Mouse (Mus musculus): ENCODE measurements around the gene Colgalt1. TPM values are rescaled to one million over a fixed set of nuclear protein-coding genes. Genes with fewer than 3 reads are reported as not detected.

Gene Colgalt1
- total RNA-seq, 2 experiments from 2014 or later = 33.0 to 35.6 TPM

GRCm38 (mm10) chr8:71660325-71661120 is 49.7 kb downstream of the Colgalt1 start:
- intact Hi-C loops (cut with DNase I) = loop anchor here (2.0 to 5.0 kb wide), 3 partner anchors 64 to 218 kb away; partner anchors contain the start of gene Fam129c

GRCm38 (mm10) chr8:71665331-71666130 is 54.7 kb downstream of the Colgalt1 start:
- DNase-seq = no peak

More at GRCm38 (mm10) chr8:71660325-71661120, 49.7 kb downstream of the Colgalt1 start:
- DNase-seq = peak; percentile 68 to 80

GRCm38 (mm10) chr8:71666855-71667254 is 56.1 kb downstream of the Colgalt1 start:
- no peak for DNase-seq
- intact Hi-C loops (cut with DNase I) = no loop called here

More at GRCm38 (mm10) chr8:71665331-71666130, 54.7 kb downstream of the Colgalt1 start:
- intact Hi-C loops (cut with DNase I) = no loop called here

GRCm38 (mm10) chr8:71667256-71667655 is 56.5 kb downstream of the Colgalt1 start:
- no peak for DNase-seq

GRCm38 (mm10) chr8:71668220-71668975 is 57.6 kb downstream of the Colgalt1 start:
- no peak for DNase-seq
- intact Hi-C loops (cut with DNase I) = no loop called here

More at GRCm38 (mm10) chr8:71667256-71667655, 56.5 kb downstream of the Colgalt1 start:
- intact Hi-C loops (cut with DNase I) = no loop called here

- intact Hi-C loops (cut with DNase I) = no loop called here
- DNase-seq = no peak
Measured at GRCm38 (mm10) chr8:71670198-71670597, 59.4 kb downstream of the Colgalt1 start.

- no peak for DNase-seq
- intact Hi-C loops (cut with DNase I) = no loop called here
Measured at GRCm38 (mm10) chr8:71670621-71671548, 60.1 kb downstream of the Colgalt1 start.

GRCm38 (mm10) chr8:71671549-71671965 is 60.8 kb downstream of the Colgalt1 start, which contains the start of gene Unc13a:
Unc13a (minus strand) TSS chr8:71671757.
- intact Hi-C loops (cut with DNase I) = no loop called here

GRCm38 (mm10) chr8:71672168-71672735 is 61.5 kb downstream of the Colgalt1 start:
- no peak for DNase-seq
- intact Hi-C loops (cut with DNase I) = no loop called here

More at GRCm38 (mm10) chr8:71671549-71671965, 60.8 kb downstream of the Colgalt1 start, which contains the start of gene Unc13a:
- DNase-seq = peak; percentile 83

- no peak for DNase-seq
- intact Hi-C loops (cut with DNase I) = no loop called here
Measured at GRCm38 (mm10) chr8:71674071-71674470, 63.3 kb downstream of the Colgalt1 start.

Small RNAs within 50 kb of the gene (microRNA-seq; reads per million reads assigned to microRNA genes)
- 0 reads per million in 2 experiments for gene Mir6769b

Other genes starting within 250 kb of the Colgalt1 start
- gene Use1, start 244.2 kb upstream of the Colgalt1 start, total RNA-seq (2021) = 10 to 100 TPM; 75.4 to 96.2 TPM
- gene Ocel1, start 239.7 kb upstream of the Colgalt1 start, total RNA-seq (2021) = 1 to 10 TPM; 5.1 to 7.5 TPM
- gene Nr2f6, start 229.0 kb upstream of the Colgalt1 start, total RNA-seq (2021) = 10 to 100 TPM; 20.9 to 21.5 TPM
- gene Ushbp1, start 215.2 kb upstream of the Colgalt1 start, total RNA-seq (2021) = 1 to 10 TPM; 6.4 to 8.1 TPM
- gene Babam1, start 214.1 kb upstream of the Colgalt1 start, total RNA-seq (2021) = 10 to 100 TPM; 60.1 to 68.3 TPM
- under 1 TPM; 0.12 to 0.46 TPM for gene Ankle1, start 205.0 kb upstream of the Colgalt1 start, total RNA-seq (2021)
- 10 to 100 TPM; 19.3 to 26.9 TPM for gene Abhd8, start 147.3 kb upstream of the Colgalt1 start, total RNA-seq (2021)
- 10 to 100 TPM; 66.7 to 67.1 TPM for gene Mrpl34, start 146.0 kb upstream of the Colgalt1 start, total RNA-seq (2021)
- gene Dda1, start 141.8 kb upstream of the Colgalt1 start, total RNA-seq (2021) = 10 to 100 TPM; 20.4 to 27.6 TPM
- 10 to 100 TPM; 13.8 to 16.0 TPM for gene Ano8, start 125.0 kb upstream of the Colgalt1 start, total RNA-seq (2021)
- 10 to 100 TPM in 1 of 2 experiments, 1 to 10 TPM in 1; 8.0 to 10.5 TPM for gene Gtpbp3, start 122.9 kb upstream of the Colgalt1 start, total RNA-seq (2021)
- gene Plvap, start 99.2 kb upstream of the Colgalt1 start, total RNA-seq (2021) = 1 to 10 TPM; 5.6 to 9.3 TPM
- not detected for gene Ccdc194, start 85.3 kb upstream of the Colgalt1 start, total RNA-seq (2021)
- 1 to 10 TPM; 7.6 to 9.9 TPM for gene Bst2, start 73.5 kb upstream of the Colgalt1 start, total RNA-seq (2021)
- gene Mvb12a, start 68.1 kb upstream of the Colgalt1 start, total RNA-seq (2021) = 10 to 100 TPM; 20.8 to 24.8 TPM
- under 1 TPM in 1 of 2 experiments, not detected in 1; 0.15 TPM for gene Tmem221, start 52.1 kb upstream of the Colgalt1 start, total RNA-seq (2021)
- under 1 TPM; 0.10 TPM for gene Nxnl1, start 44.4 kb upstream of the Colgalt1 start, total RNA-seq (2021)
- 10 to 100 TPM; 55.9 to 77.1 TPM for gene Slc27a1, start 42.1 kb upstream of the Colgalt1 start, total RNA-seq (2021)
- gene Pgls, start 18.8 kb upstream of the Colgalt1 start, total RNA-seq (2021) = 10 to 100 TPM; 25.6 to 26.1 TPM
- under 1 TPM; 0.71 to 0.76 TPM for gene Fam129c, start 13.3 kb upstream of the Colgalt1 start, total RNA-seq (2021)
- gene Unc13a, start 60.8 kb downstream of the Colgalt1 start, total RNA-seq (2021) = not detected
- 1 to 10 TPM; 1.8 TPM for gene Jak3, start 65.3 kb downstream of the Colgalt1 start, total RNA-seq (2021)
- 1 to 10 TPM; 1.0 to 1.2 TPM for gene Insl3, start 78.2 kb downstream of the Colgalt1 start, total RNA-seq (2021)
- gene B3gnt3, start 90.8 kb downstream of the Colgalt1 start, total RNA-seq (2021) = 1 to 10 TPM; 2.1 to 2.6 TPM
- 1 to 10 TPM in 1 of 2 experiments, not detected in 1; 1.4 TPM for gene Fcho1, start 114.7 kb downstream of the Colgalt1 start, total RNA-seq (2021)

All from gastrocnemius, postnatal 36 days (tissue).